Mouse (Mus musculus): Measurements from ENCODE around the gene Castor1.

The Castor1 gene

GRCm38 (mm10) chr11:4235052-4235655, 17.1 kb downstream of the Castor1 start:
- no peak for DNase-seq (ENCODE audit: low read depth, low spot score)

GRCm38 (mm10) chr11:4235665-4236545, 17.9 kb downstream of the Castor1 start, which contains the start of gene Osm:
Gene Osm (plus strand): TSS chr11:4236420.
- DNase-seq (ENCODE audit: low read depth, low spot score) = no peak

- DNase-seq (ENCODE audit: low read depth, low spot score) = no peak
Observed at GRCm38 (mm10) chr11:4236546-4237067, 18.6 kb downstream of the Castor1 start.

- no peak for DNase-seq (ENCODE audit: low read depth, low spot score)
Observed at GRCm38 (mm10) chr11:4237389-4237912, 19.4 kb downstream of the Castor1 start.

- DNase-seq (ENCODE audit: low read depth, low spot score) = no peak
Observed at GRCm38 (mm10) chr11:4238167-4238566, 20.1 kb downstream of the Castor1 start.

- DNase-seq (ENCODE audit: low read depth, low spot score) = no peak
Observed at GRCm38 (mm10) chr11:4239691-4240090, 21.7 kb downstream of the Castor1 start.

- no peak for DNase-seq (ENCODE audit: low read depth, low spot score)
Observed at GRCm38 (mm10) chr11:4240151-4240550, 22.1 kb downstream of the Castor1 start.

- no peak for DNase-seq (ENCODE audit: low read depth, low spot score)
Observed at GRCm38 (mm10) chr11:4241180-4241579, 23.2 kb downstream of the Castor1 start.

- no peak for DNase-seq (ENCODE audit: low read depth, low spot score)
Observed at GRCm38 (mm10) chr11:4246126-4246525, 28.1 kb downstream of the Castor1 start.

GRCm38 (mm10) chr11:4246623-4247022, 28.6 kb downstream of the Castor1 start:
- no peak for DNase-seq (ENCODE audit: low read depth, low spot score)

- no peak for DNase-seq (ENCODE audit: low read depth, low spot score)
Observed at GRCm38 (mm10) chr11:4247201-4247959, 29.4 kb downstream of the Castor1 start.

- no peak for DNase-seq (ENCODE audit: low read depth, low spot score)
Observed at GRCm38 (mm10) chr11:4249151-4249550, 31.1 kb downstream of the Castor1 start.

- no peak for DNase-seq (ENCODE audit: low read depth, low spot score)
Observed at GRCm38 (mm10) chr11:4250290-4250689, 32.3 kb downstream of the Castor1 start.

- DNase-seq (ENCODE audit: low read depth, low spot score) = no peak
Observed at GRCm38 (mm10) chr11:4251376-4251775, 33.4 kb downstream of the Castor1 start.

GRCm38 (mm10) chr11:4252886-4253285, 34.9 kb downstream of the Castor1 start:
- DNase-seq (ENCODE audit: low read depth, low spot score) = no peak

- no peak for DNase-seq (ENCODE audit: low read depth, low spot score)
Observed at GRCm38 (mm10) chr11:4256846-4257607, 39.0 kb downstream of the Castor1 start, which contains the start of gene Lif. Gene Lif (plus strand): TSS chr11:4257557.

- no peak for DNase-seq (ENCODE audit: low read depth, low spot score)
Observed at GRCm38 (mm10) chr11:4257756-4258155, 39.7 kb downstream of the Castor1 start.

- DNase-seq (ENCODE audit: low read depth, low spot score) = peak; percentile 26
Observed at GRCm38 (mm10) chr11:4258657-4259082, 40.6 kb downstream of the Castor1 start.

GRCm38 (mm10) chr11:4260463-4261187, 42.6 kb downstream of the Castor1 start:
- DNase-seq (ENCODE audit: low read depth, low spot score) = no peak

GRCm38 (mm10) chr11:4261188-4261494, 43.1 kb downstream of the Castor1 start:
- no peak for DNase-seq (ENCODE audit: low read depth, low spot score)

Data from brain, embryonic 18.5 days (tissue).